Mouse (Mus musculus) bone marrow, adult 2 months (tissue): ENCODE data around the gene Hsd17b11. TPM values are rescaled to one million over a fixed set of nuclear protein-coding genes. Genes with fewer than 3 reads are reported as not detected.
"Not testable (repeated sequence)": the region's sequence is repeated elsewhere in the genome, so short reads cannot be mapped to it uniquely, and the experiment has no call there.

ENCODE experiments used
- H3K27ac ChIP-seq: fragments of 200-500 bp; 2 replicates; pipeline ENCODE4 v1.5.1; 2012; ENCODE audit warnings: low read depth, mild to moderate bottlenecking, control low read depth, inconsistent platforms, low read length; ENCODE audit not compliant: control insufficient read depth, poor library complexity, insufficient read depth
- H3K4me1 ChIP-seq: fragments of 200-500 bp; 2 replicates; pipeline ENCODE4 v1.6.1; 2011; ENCODE audit warnings: low read length; ENCODE audit not compliant: control insufficient read depth, insufficient read depth
- H3K4me3 ChIP-seq: fragments of 200-500 bp; replicated peaks from 2 replicates; pipeline ENCODE3; 2011; ENCODE audit warnings: mild to moderate bottlenecking, low read depth, low read length, control low read depth; ENCODE audit not compliant: control insufficient read depth
- CTCF ChIP-seq: fragments of 200-500 bp; IDR thresholded peaks from 2 replicates; pipeline ENCODE4 v1.5.1; 2011; ENCODE audit warnings: low read length, control low read depth; ENCODE audit not compliant: control insufficient read depth, insufficient read depth
- POLR2A ChIP-seq: fragments of 200-500 bp; IDR thresholded peaks from 2 replicates; pipeline ENCODE4 v1.6.1; 2011; ENCODE audit warnings: low read depth, mild to moderate bottlenecking, control low read depth, low read length, borderline replicate concordance; ENCODE audit not compliant: control insufficient read depth
- WGBS: fragments of 180-500 bp; shearing (Covaris S2); methylation state at CpG from one replicate; pipeline ENCODE4 v1.1.7; 2018; 5-methylcytosine and 5-hydroxymethylcytosine counted together
- polyA plus RNA-seq: library from polyadenylated mRNA; stranded (reverse); fragments of >200 nt; gene quantifications from 2 replicates; pipeline ENCODE4 v1.2.4, GENCODE M21; 2011; ENCODE audit warnings: low replicate concordance; ENCODE audit not compliant: missing spikeins, insufficient read depth, insufficient read length

Gene Hsd17b11
- polyA plus RNA-seq, 1 experiment = 36.5 TPM

DNA sequence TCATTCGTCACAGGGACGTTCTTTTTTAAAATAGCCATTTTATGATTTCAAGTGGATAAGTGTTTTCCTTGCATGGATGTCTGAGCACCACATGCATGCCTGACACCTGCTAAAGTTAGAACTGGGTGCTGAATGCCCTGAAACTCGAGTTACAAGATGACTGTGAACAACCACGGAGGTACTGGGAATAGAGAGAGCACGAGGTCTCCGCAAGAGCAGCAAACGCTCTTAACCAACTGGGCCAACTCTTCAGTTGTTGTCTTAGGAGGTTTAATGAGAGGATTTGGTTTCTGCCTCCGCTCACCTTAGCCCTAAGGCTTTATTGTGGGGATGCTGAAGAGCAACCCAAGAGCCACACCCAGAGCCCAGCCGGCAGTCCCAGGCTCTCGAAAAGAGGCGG is 3.0 kb upstream of the Hsd17b11 start:
- peaks cover 5% of the 10 kb centered on the region; the same call in 1 of the 2 replicates for H3K4me1 ChIP-seq
- WGBS = 84% methylated on average over 11 of the region's 11 CpGs
- H3K27ac ChIP-seq = no peak overlapping the region
- no peak overlapping the region for H3K4me3 ChIP-seq
- no peak for TF ChIP-seq CTCF
- no peak for TF ChIP-seq POLR2A

DNA sequence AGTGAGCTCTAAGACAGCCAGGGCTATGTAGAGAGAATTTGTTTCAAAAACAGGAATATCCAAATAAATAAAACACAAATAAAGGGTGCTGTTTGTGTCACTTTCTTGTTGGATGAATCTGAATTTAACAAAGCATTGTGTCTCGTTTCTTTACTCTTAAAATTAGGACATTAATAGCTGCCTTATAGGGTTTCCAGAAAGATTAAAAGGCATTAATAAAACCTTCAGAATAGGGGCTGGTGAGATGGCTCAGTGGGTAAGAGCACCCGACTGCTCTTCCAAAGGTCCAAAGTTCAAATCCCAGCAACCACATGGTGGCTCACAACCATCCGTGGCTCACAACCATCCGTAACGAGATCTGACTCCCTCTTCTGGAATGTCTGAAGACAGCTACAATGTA is 2.5 kb upstream of the Hsd17b11 start:
- 75% methylated on average over 5 of the region's 5 CpGs for WGBS
- peak overlapping the region; percentile 75; the same call in 1 of the 2 replicates for H3K27ac ChIP-seq
- not testable (repeated sequence) for H3K4me1 ChIP-seq, H3K4me3 ChIP-seq

DNA sequence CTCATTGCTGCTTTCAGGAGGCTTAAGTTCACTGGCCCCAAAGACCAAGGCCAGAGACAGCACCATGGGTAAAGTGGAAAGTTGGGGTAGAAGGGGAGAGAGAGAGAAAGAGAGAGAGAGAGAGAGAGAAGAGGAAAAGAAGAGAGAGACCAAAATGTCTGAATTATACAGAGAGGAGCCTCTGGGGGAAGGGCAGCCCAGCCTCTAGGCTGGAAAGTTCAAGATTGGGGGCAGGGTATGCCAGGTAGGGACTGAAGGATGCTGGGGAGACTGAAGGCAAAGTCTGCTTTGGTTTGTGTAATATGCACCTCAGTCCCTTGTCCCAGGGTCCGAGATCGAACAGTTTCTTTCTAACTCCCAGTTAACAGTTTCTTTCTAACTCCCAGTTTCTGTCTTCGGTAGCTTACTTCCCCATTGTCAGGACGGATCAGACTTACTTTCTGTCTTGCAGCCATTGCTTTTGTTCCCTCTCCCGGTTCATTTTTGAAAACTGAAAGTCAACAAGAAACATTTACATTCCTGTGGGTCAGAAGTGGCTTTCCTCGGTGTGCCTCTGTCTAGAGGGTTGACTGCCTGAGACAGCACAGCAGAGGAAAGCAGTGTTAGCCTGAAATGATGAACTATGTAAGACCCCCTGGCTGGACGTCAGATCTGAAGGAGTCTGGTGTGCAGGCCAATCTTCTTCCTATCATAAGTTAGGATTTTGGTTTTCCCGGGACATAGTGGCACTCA is 1.7 kb upstream of the Hsd17b11 start:
- WGBS = 13% methylated on average over 8 of the region's 8 CpGs
- no peak for TF ChIP-seq POLR2A
- no peak for TF ChIP-seq CTCF
- Histone ChIP-seq H3K4me1 (peaks cover 6% of the 10 kb centered on the region), H3K27ac (peak overlapping the region; percentile 75), H3K4me3 (peak overlapping the region; percentile 41)

DNA sequence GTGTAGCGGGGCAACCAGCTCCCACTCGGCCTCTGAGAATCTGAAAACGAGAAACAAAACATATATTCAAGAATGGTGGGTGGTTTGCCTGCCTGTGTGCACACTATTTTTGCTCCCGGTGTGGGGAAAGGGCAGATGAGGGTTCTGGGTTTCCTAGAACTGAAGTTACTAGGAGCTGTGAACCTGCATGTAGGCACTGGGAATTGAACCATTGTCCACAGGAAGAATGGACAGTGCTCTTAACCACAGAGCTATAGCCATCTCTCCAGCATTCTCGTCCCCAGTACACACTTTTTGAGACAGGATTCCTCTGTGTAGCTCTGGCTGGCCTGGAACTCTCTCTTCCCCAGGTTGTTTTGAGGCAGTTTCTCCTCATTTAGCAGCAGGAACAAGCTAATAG is 839 bp upstream of the Hsd17b11 start:
- no peak for TF ChIP-seq CTCF
- TF ChIP-seq POLR2A = no peak
- Histone ChIP-seq H3K4me1 (peaks cover 9% of the 10 kb centered on the region), H3K4me3 (peak overlapping the region; percentile 8), H3K27ac (peak overlapping the region; percentile 22; the same call in 1 of the 2 replicates)
- 31% methylated on average over 5 of the region's 5 CpGs for WGBS

DNA sequence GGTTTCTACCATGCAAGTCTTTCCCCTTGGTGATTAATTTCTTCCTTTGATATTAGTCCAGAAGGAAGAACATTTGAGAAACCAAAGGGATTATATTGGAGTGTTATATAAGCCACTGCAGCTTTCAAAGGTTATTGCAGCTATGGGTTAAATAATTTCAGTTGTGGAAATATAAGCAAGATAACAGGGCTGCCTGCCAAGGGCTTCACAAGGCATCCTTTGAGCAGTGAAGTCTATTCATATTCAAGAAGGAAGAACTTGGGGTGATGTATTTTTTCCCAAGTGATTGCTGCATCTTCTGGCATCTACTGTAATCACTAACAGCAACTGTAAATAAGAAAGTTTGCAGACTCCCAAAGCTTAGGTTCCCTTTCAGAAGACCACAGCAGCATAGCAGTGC is 10.3 kb downstream of the Hsd17b11 start:
- Histone ChIP-seq H3K4me1 (no peaks in the 10 kb centered on the region), H3K27ac (no peak overlapping the region), H3K4me3 (no peak overlapping the region)
- TF ChIP-seq POLR2A (no peak), CTCF (no peak)

DNA sequence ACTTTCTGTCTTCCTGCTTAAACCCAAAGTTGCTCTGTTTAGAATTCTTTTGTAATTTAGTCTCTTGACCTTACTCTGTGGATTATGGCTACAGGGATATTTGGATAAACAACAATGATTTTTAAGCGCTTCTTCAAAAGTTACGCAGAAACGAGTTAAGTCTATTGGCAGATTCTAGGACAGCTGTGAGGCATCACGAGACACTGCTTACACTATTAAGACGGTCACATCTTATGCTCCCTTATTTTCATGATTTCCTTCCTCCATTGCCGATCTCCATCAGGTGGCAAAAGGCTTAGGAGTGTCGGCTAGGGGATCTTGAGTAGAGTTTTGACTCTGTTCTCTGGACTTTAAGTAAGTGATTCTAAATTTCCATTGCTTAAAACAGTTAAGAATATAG is 11.5 kb downstream of the Hsd17b11 start:
- 90% methylated on average over 7 of the region's 7 CpGs for whole genome bisulfite sequencing
- Histone ChIP-seq H3K27ac (no peak overlapping the region), H3K4me3 (no peak overlapping the region), H3K4me1 (no peaks in the 10 kb centered on the region)
- TF ChIP-seq POLR2A (no peak), CTCF (no peak)

DNA sequence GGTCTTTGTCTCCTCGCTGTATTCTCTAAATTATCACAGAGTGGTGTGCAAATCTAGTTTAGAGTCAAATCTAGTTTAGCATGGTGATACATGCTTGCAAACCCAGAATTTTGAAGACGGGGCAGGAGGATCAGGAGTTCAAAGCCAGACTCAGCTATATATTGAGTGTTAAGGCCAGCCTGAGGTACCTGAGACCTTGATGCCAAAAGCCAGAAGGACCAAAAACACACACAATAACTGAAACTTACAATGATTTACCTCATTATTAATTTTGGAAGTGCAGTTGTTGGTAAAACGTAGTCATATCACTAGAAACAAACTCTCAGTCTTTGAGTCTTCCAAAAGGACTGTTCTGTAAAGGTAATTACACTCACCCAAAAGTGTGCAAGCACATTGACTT is 12.3 kb downstream of the Hsd17b11 start:
- TF ChIP-seq CTCF (no peak), POLR2A (no peak)
- Histone ChIP-seq H3K27ac (no peak overlapping the region), H3K4me3 (no peak overlapping the region), H3K4me1 (no peaks in the 10 kb centered on the region)
- WGBS = 81% methylated on average over 3 of the region's 3 CpGs

DNA sequence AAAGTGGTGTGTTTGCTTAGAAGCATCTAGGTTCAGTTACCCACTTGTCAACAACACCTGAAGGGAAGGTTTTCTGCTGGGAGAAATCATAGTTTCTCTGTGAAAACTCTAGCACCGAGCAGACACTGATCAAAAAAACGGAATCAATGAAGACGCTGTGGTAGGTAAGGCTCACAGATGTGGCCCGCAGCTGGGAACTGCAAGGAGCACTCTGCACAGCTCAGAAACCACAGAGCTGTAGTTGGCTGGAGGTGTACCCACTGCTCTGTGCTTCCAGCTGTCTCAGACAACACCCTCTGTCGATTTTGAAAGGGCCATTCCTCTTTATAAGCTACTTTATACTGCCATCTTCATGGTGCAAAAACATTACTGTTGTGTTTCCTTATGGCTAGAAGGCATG is 13.9 kb downstream of the Hsd17b11 start:
- no peak overlapping the region for H3K4me3 ChIP-seq
- TF ChIP-seq CTCF = no peak
- TF ChIP-seq POLR2A = no peak
- no peaks in the 10 kb centered on the region for H3K4me1 ChIP-seq
- H3K27ac ChIP-seq = no peak overlapping the region
- 70% methylated on average over 5 of the region's 5 CpGs for WGBS

DNA sequence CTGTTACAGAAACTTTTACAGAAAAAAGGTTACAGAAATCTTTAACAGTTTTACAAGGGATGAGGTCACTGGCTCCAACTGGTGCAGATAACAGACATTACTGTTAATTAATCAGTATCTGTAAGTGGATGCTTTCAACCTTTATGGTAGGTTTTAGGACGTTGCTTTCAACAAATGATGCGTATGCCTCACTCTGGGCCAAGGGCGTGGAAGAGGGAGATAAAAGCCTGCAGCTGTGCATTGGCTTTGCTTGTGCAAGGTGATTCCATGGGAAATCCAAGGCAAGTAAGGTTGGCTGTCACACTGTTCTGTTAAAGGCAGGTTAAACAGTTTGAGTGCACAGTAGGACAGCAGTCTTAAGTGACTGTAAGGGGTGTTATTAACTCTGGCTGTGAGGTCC is 14.9 kb downstream of the Hsd17b11 start:
- no peak overlapping the region for H3K4me3 ChIP-seq
- H3K4me1 ChIP-seq = no peaks in the 10 kb centered on the region
- 63% methylated on average over 3 of the region's 3 CpGs for whole genome bisulfite sequencing
- no peak overlapping the region for H3K27ac ChIP-seq
- no peak for TF ChIP-seq POLR2A
- no peak for TF ChIP-seq CTCF
